Mouse (Mus musculus): Measurements from ENCODE around the gene Flywch1. TPM values are rescaled to one million over a fixed set of nuclear protein-coding genes. Genes with fewer than 3 reads are reported as not detected.

Gene Flywch1
- polyA plus RNA-seq, 1 experiment from 2014 or later, result 210 TPM

DNA sequence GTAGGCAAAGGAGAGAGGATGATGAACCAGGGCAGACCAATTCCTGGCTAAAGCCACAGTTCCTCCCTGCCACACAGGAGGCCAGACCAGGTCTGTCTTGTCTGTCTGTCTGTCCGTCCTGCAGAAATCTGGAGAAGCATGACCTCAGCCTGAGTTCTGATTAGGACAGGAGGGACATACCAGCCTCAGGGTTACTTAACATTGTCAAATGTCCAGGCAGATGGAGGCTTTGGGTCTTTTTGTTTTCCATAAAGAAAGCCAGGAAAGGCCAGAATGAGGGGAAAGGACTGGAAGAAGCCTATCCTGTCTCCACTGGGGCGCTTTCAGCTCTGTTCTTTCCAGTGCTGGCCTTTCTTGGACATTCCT, 32.6 kb downstream of the Flywch1 start:
- ATAC-seq (ENCODE audit: low FRiP score, low TSS enrichment), result no peak
- Histone ChIP-seq H3K27me3 (ENCODE audit: control insufficient read depth, insufficient read depth, low read length) (peaks cover 27% of the 10 kb centered on the region), H3K36me3 (ENCODE audit: control insufficient read depth, insufficient read depth, low read length) (peaks cover 28% of the 10 kb centered on the region), H3K9me3 (ENCODE audit: control insufficient read depth, low read length) (no peaks in the 10 kb centered on the region), H3K27ac (replicated peaks; ENCODE audit: low read depth, low read length) (peak overlapping the region; percentile 87; the same call in 1 of the 2 replicates), H3K9ac (replicated peaks; ENCODE audit: low read length) (peak overlapping the region; percentile 76), H3K4me3 (replicated peaks; ENCODE audit: low read depth, low read length) (peak overlapping the region; percentile 77), H3K4me1 (ENCODE audit: control insufficient read depth, insufficient read depth, low read length) (peaks cover 23% of the 10 kb centered on the region), H3K4me2 (ENCODE audit: low read length) (peak overlapping the region; percentile 78)
- WGBS, result 23% methylated on average over 2 of the region's 2 CpGs
- DNase-seq, result no peak

- no peak overlapping the region for H3K9ac ChIP-seq (replicated peaks; ENCODE audit: low read length)
- H3K4me3 ChIP-seq (replicated peaks; ENCODE audit: low read depth, low read length), result no peak overlapping the region; the same call in 1 of the 2 replicates
- peaks cover 23% of the 10 kb centered on the region for H3K4me1 ChIP-seq (ENCODE audit: control insufficient read depth, insufficient read depth, low read length)
- peak overlapping the region; percentile 78 for H3K4me2 ChIP-seq (ENCODE audit: low read length)
- 65% methylated on average over 15 of the region's 15 CpGs for WGBS
- ATAC-seq (ENCODE audit: low FRiP score, low TSS enrichment) (no peak), DNase-seq (no peak)
- H3K9me3 ChIP-seq (ENCODE audit: control insufficient read depth, low read length), result no peaks in the 10 kb centered on the region
- peaks cover 17% of the 10 kb centered on the region for H3K27me3 ChIP-seq (ENCODE audit: control insufficient read depth, insufficient read depth, low read length)
- no peak overlapping the region for H3K27ac ChIP-seq (replicated peaks; ENCODE audit: low read depth, low read length)
- peaks cover 28% of the 10 kb centered on the region for H3K36me3 ChIP-seq (ENCODE audit: control insufficient read depth, insufficient read depth, low read length)
Measured at GRCm38 (mm10) chr17:23737493-23738445, 33.6 kb downstream of the Flywch1 start.

GRCm38 (mm10) chr17:23734341-23734740, 37.1 kb downstream of the Flywch1 start:
- ATAC-seq (ENCODE audit: low FRiP score, low TSS enrichment) (no peak), DNase-seq (no peak)
- no peak overlapping the region for H3K27ac ChIP-seq (replicated peaks; ENCODE audit: low read depth, low read length)
- H3K36me3 ChIP-seq (ENCODE audit: control insufficient read depth, insufficient read depth, low read length), result peaks cover 28% of the 10 kb centered on the region
- WGBS, result 82% methylated on average over 1 of the region's 1 CpGs
- H3K4me2 ChIP-seq (ENCODE audit: low read length), result no peak overlapping the region
- H3K9ac ChIP-seq (replicated peaks; ENCODE audit: low read length), result no peak overlapping the region
- no peak overlapping the region for H3K4me3 ChIP-seq (replicated peaks; ENCODE audit: low read depth, low read length)
- no peaks in the 10 kb centered on the region for H3K9me3 ChIP-seq (ENCODE audit: control insufficient read depth, low read length)
- H3K27me3 ChIP-seq (ENCODE audit: control insufficient read depth, insufficient read depth, low read length), result no peaks in the 10 kb centered on the region
- H3K4me1 ChIP-seq (ENCODE audit: control insufficient read depth, insufficient read depth, low read length), result peaks cover 14% of the 10 kb centered on the region

DNA sequence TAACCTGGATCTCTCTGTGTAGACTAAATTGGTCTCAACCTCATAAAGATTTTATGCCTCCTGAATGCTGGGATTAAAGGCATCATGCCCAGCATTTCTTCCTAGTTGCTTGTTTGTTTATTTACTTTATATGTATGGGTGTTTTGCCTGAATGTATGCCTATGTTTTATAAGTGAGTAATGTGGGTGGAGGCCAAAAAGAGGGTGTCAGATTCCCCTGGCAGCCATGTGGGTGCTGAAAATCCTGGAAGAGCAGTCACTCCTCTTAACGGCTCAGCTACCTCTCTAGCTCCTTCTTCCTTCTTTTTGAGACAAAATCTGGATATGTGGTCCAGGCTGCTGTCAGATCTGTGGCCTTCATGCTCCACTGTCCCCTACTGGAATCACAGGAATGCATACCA, 41.0 kb downstream of the Flywch1 start:
- ATAC-seq (ENCODE audit: low FRiP score, low TSS enrichment), result no peak
- H3K4me3 ChIP-seq (replicated peaks; ENCODE audit: low read depth, low read length), result no peak overlapping the region
- DNase-seq, result no peak

GRCm38 (mm10) chr17:23726758-23727142, 44.7 kb downstream of the Flywch1 start:
- peak; percentile 78 for DNase-seq
- 1% methylated on average over 19 of the region's 20 CpGs for WGBS

More for the DNA sequence above, 41.0 kb downstream of the Flywch1 start:
- H3K27me3 ChIP-seq (ENCODE audit: control insufficient read depth, insufficient read depth, low read length), result no peaks in the 10 kb centered on the region
- 89% methylated on average over 1 of the region's 1 CpGs for WGBS
- no peak overlapping the region for H3K9ac ChIP-seq (replicated peaks; ENCODE audit: low read length)
- no peaks in the 10 kb centered on the region for H3K9me3 ChIP-seq (ENCODE audit: control insufficient read depth, low read length)
- H3K4me1 ChIP-seq (ENCODE audit: control insufficient read depth, insufficient read depth, low read length), result peaks cover 8% of the 10 kb centered on the region; the same call in 1 of the 2 replicates
- H3K4me2 ChIP-seq (ENCODE audit: low read length), result no peak overlapping the region
- no peak overlapping the region for H3K27ac ChIP-seq (replicated peaks; ENCODE audit: low read depth, low read length)
- peaks cover 6% of the 10 kb centered on the region; the same call in 1 of the 2 replicates for H3K36me3 ChIP-seq (ENCODE audit: control insufficient read depth, insufficient read depth, low read length)

GRCm38 (mm10) chr17:23725999-23726757, 45.2 kb downstream of the Flywch1 start, which contains the start of gene Pkmyt1:
Gene Pkmyt1, plus strand, starts transcription at chr17:23726336.
- H3K27ac ChIP-seq (replicated peaks; ENCODE audit: low read depth, low read length), result peak within 1 kb of the TSS; percentile 55
- peak within 1 kb of the TSS; percentile 78 for H3K4me3 ChIP-seq (replicated peaks; ENCODE audit: low read depth, low read length)
- peak within 1 kb of the TSS; percentile 63 for H3K9ac ChIP-seq (replicated peaks; ENCODE audit: low read length)
- H3K9me3 ChIP-seq (ENCODE audit: control insufficient read depth, low read length), result no peaks in the 10 kb centered on the region
- H3K27me3 ChIP-seq (ENCODE audit: control insufficient read depth, insufficient read depth, low read length), result no peaks in the 10 kb centered on the region
- ATAC-seq (ENCODE audit: low FRiP score, low TSS enrichment) (peak; percentile 92), DNase-seq (peak; percentile 98)
- under 1% methylated on average over 72 of the region's 73 CpGs for WGBS
- H3K4me1 ChIP-seq (ENCODE audit: control insufficient read depth, insufficient read depth, low read length), result peaks cover 9% of the 10 kb centered on the region; the same call in 1 of the 2 replicates
- no peaks in the 10 kb centered on the region for H3K36me3 ChIP-seq (ENCODE audit: control insufficient read depth, insufficient read depth, low read length)
- H3K4me2 ChIP-seq (ENCODE audit: low read length), result peak within 1 kb of the TSS; percentile 91

More at GRCm38 (mm10) chr17:23726758-23727142, 44.7 kb downstream of the Flywch1 start:
- H3K27me3 ChIP-seq (ENCODE audit: control insufficient read depth, insufficient read depth, low read length), result no peaks in the 10 kb centered on the region
- H3K9ac ChIP-seq (replicated peaks; ENCODE audit: low read length), result peak overlapping the region; percentile 63
- peak overlapping the region; percentile 78 for H3K4me3 ChIP-seq (replicated peaks; ENCODE audit: low read depth, low read length)
- H3K4me2 ChIP-seq (ENCODE audit: low read length), result peak overlapping the region; percentile 91
- H3K27ac ChIP-seq (replicated peaks; ENCODE audit: low read depth, low read length), result peak overlapping the region; percentile 55
- ATAC-seq (ENCODE audit: low FRiP score, low TSS enrichment), result peak; percentile 80
- no peaks in the 10 kb centered on the region for H3K36me3 ChIP-seq (ENCODE audit: control insufficient read depth, insufficient read depth, low read length)
- H3K4me1 ChIP-seq (ENCODE audit: control insufficient read depth, insufficient read depth, low read length), result peaks cover 9% of the 10 kb centered on the region; the same call in 1 of the 2 replicates
- H3K9me3 ChIP-seq (ENCODE audit: control insufficient read depth, low read length), result no peaks in the 10 kb centered on the region

GRCm38 (mm10) chr17:23725477-23725876, 45.9 kb downstream of the Flywch1 start:
- H3K36me3 ChIP-seq (ENCODE audit: control insufficient read depth, insufficient read depth, low read length), result no peaks in the 10 kb centered on the region
- WGBS, result 71% methylated on average over 4 of the region's 4 CpGs
- H3K9me3 ChIP-seq (ENCODE audit: control insufficient read depth, low read length), result no peaks in the 10 kb centered on the region
- ATAC-seq (ENCODE audit: low FRiP score, low TSS enrichment) (no peak), DNase-seq (no peak)
- H3K27me3 ChIP-seq (ENCODE audit: control insufficient read depth, insufficient read depth, low read length), result no peaks in the 10 kb centered on the region
- 0 out of 2 replicates have a peak overlapping the region, but pooled peaks have one; percentile 63 for H3K9ac ChIP-seq (replicated peaks; ENCODE audit: low read length)
- peak overlapping the region; percentile 55 for H3K27ac ChIP-seq (replicated peaks; ENCODE audit: low read depth, low read length)
- H3K4me1 ChIP-seq (ENCODE audit: control insufficient read depth, insufficient read depth, low read length), result peaks cover 9% of the 10 kb centered on the region; the same call in 1 of the 2 replicates
- H3K4me3 ChIP-seq (replicated peaks; ENCODE audit: low read depth, low read length), result peak overlapping the region; percentile 78
- H3K4me2 ChIP-seq (ENCODE audit: low read length), result peak overlapping the region; percentile 91

DNA sequence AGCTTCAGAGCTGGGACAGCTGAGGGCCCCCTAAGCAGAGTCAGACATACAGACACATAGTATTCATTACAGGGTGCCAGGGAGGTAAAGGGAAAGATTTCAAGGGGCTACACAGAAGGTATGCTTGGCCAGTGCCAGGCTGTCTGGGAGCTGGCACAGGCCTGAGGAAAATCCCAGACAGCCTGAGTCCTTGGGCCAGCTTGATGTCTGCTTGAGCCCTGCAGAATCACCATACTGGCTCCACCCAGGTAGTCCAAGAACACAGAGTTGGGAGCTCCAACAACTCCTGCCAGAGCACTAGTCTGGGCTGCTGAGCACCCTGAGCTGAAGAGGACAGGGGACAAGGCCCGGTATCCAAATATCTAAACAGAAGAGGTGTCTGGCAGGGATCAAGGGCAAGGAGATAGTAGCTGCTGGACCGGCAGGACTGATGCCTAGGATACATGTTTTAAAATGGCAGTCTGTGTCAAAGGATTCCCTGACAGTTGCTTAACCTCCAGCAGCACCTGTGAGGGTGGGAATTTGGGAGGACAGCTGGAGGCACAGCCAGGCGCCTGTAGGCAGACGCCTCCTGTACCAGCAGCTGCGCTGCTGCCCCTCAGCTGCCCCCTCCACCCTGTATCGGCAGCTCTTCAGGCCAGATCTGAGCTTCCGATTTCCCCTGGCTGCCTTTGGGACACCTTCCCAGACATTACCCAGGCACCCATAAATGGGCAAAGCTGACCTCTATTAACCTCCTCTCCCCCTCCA, 48.9 kb downstream of the Flywch1 start, which contains the start of gene 1520401A03Rik:
TSS of gene 1520401A03Rik (minus strand) at position 408 of the 750 bp plus-strand sequence.
- H3K9me3 ChIP-seq (ENCODE audit: control insufficient read depth, low read length), result no peaks in the 10 kb centered on the region
- no peak within 1 kb of the TSS for H3K4me2 ChIP-seq (ENCODE audit: low read length)
- no peak within 1 kb of the TSS for H3K27ac ChIP-seq (replicated peaks; ENCODE audit: low read depth, low read length)
- H3K4me1 ChIP-seq (ENCODE audit: control insufficient read depth, insufficient read depth, low read length), result peaks cover 9% of the 10 kb centered on the region; the same call in 1 of the 2 replicates
- H3K36me3 ChIP-seq (ENCODE audit: control insufficient read depth, insufficient read depth, low read length), result no peaks in the 10 kb centered on the region
- H3K4me3 ChIP-seq (replicated peaks; ENCODE audit: low read depth, low read length), result no peak within 1 kb of the TSS
- no peak for DNase-seq
- WGBS, result 83% methylated on average over 7 of the region's 7 CpGs
- no peak for ATAC-seq (ENCODE audit: low FRiP score, low TSS enrichment)
- H3K9ac ChIP-seq (replicated peaks; ENCODE audit: low read length), result no peak within 1 kb of the TSS
- no peaks in the 10 kb centered on the region for H3K27me3 ChIP-seq (ENCODE audit: control insufficient read depth, insufficient read depth, low read length)
